Mouse (Mus musculus) c-Kit-negative CD71-positive TER-119-positive erythroid progenitor cells, embryonic 14.5 days (primary cell): ENCODE measurements at regions not wholly inside any gene's neighbourhood (a gene's known extent, or its start where the extent isn't known, plus 50 kb on each side); places are given as distances from the start of the nearest gene placed in this dataset.
"Not testable (repeated sequence)": the region's sequence is repeated elsewhere in the genome, so short reads cannot be mapped to it uniquely, and the experiment has no call there.

Experiments
- DNase-seq: peaks from one replicate; pipeline ENCODE4 v3.0.0-alpha.2; 2013; ENCODE audit warnings: low read depth, low spot score

GRCm38 (mm10) chr2:146723671-146724070, 132.0 kb upstream of the Kiz start:
- DNase-seq, result no peak

- DNase-seq, result no peak
These were observed 131.5 kb upstream of the Kiz start for GRCm38 (mm10) chr2:146724142-146724679.

- no peak for DNase-seq
These were observed 130.6 kb upstream of the Kiz start for GRCm38 (mm10) chr2:146724924-146725555.

- no peak for DNase-seq
These were observed 127.0 kb upstream of the Kiz start for GRCm38 (mm10) chr2:146728693-146729092.

GRCm38 (mm10) chr2:146731081-146731480, 124.6 kb upstream of the Kiz start:
- DNase-seq, result no peak

- not testable (repeated sequence) for DNase-seq
These were observed 122.8 kb upstream of the Kiz start for GRCm38 (mm10) chr2:146732891-146733290.

- DNase-seq, result no peak
These were observed 111.3 kb upstream of the Kiz start for GRCm38 (mm10) chr2:146744396-146744795.

GRCm38 (mm10) chr2:146745012-146745682, 110.5 kb upstream of the Kiz start:
- DNase-seq, result no peak

GRCm38 (mm10) chr2:146745683-146746047, 110.0 kb upstream of the Kiz start:
- no peak for DNase-seq

- no peak for DNase-seq
These were observed 101.7 kb upstream of the Kiz start for GRCm38 (mm10) chr2:146753988-146754387.

GRCm38 (mm10) chr2:146763522-146764144, 92.0 kb upstream of the Kiz start:
- DNase-seq, result no peak

- no peak for DNase-seq
These were observed 91.1 kb upstream of the Kiz start for GRCm38 (mm10) chr2:146764313-146765255.

- DNase-seq, result no peak
These were observed 80.8 kb upstream of the Kiz start for GRCm38 (mm10) chr2:146774876-146775275.

- DNase-seq, result no peak
These were observed 68.4 kb upstream of the Kiz start for GRCm38 (mm10) chr2:146787132-146787810.

GRCm38 (mm10) chr2:146787811-146788455, 67.7 kb upstream of the Kiz start:
- DNase-seq, result no peak

- DNase-seq, result no peak
These were observed 62.7 kb upstream of the Kiz start for GRCm38 (mm10) chr2:146792844-146793420.

- no peak for DNase-seq
These were observed 52.7 kb upstream of the Kiz start for GRCm38 (mm10) chr2:146802973-146803372.
